In the genomic region with DNA sequence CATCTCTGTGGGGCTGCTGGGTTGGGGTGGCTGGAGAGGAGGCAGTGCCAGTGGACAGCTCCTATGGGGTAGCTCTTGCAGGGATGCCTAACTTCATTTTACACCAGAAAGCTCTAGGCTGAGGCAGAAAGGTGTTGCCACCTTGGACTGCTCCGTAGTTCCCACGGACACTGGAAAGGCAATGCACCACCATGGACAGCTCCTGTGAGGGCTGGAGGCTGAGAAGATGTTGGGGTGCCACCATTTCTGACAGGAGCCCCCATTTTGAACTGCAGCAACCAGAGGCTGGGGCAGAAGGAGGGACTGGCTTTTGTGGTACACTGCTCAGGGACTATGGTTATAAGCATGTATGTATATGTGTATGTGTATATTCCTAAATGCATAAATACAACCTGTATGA, we compare ENCODE assay signal across 21 mouse cellular contexts.
"Had no signal": no experiment of that assay in that cellular context is flagged by ENCODE, and none has a peak within 500 bp of the region (broad histone marks: within the 10 kb centered on the region; RNA-seq: fewer than 3 reads in every experiment).

No protein-coding gene starts in this region.

- H3K9me3 ChIP-seq: liver, embryonic 15.5 days; lung, embryonic 15.5 days; megakaryocyte, embryonic 14.5 days; midbrain, embryonic 12.5 days; neural tube, embryonic 13.5 days; neural tube, embryonic 15.5 days had no signal

- H3K27ac ChIP-seq: liver, embryonic 15.5 days; lung, embryonic 15.5 days; macrophage; midbrain, embryonic 12.5 days; neural tube, embryonic 13.5 days; neural tube, embryonic 15.5 days had no signal

- H3K4me1 ChIP-seq: liver, embryonic 15.5 days; lung, embryonic 15.5 days; megakaryocyte, embryonic 14.5 days; midbrain, embryonic 12.5 days; neural tube, embryonic 13.5 days; neural tube, embryonic 15.5 days had no signal

- H3K4me2 ChIP-seq: liver, embryonic 15.5 days; lung, embryonic 15.5 days; midbrain, embryonic 12.5 days; neural tube, embryonic 13.5 days; neural tube, embryonic 15.5 days had no signal

- H3K27me3 ChIP-seq: liver, embryonic 15.5 days; lung, embryonic 15.5 days; megakaryocyte, embryonic 14.5 days; midbrain, embryonic 12.5 days; neural tube, embryonic 13.5 days; neural tube, embryonic 15.5 days had no signal

- DNase-seq: liver, postnatal 0 days; lung, adult 2 months; lung, postnatal 14 days; lung, postnatal 36 days; midbrain, embryonic 14.5 days; retina, postnatal 1 day; right cerebral cortex, adult 18-20 months; right cerebral cortex, postnatal 14 days; right cerebral cortex, postnatal 4 days; spleen, adult 18-20 months; thymus, adult 18-20 months; thymus, postnatal 14 days; thymus, postnatal 36 days had no signal

- H3K4me3 ChIP-seq: liver, embryonic 15.5 days; lung, embryonic 15.5 days; megakaryocyte, embryonic 14.5 days; midbrain, embryonic 12.5 days; neural tube, embryonic 13.5 days; neural tube, embryonic 15.5 days had no signal

- H3K9ac ChIP-seq: liver, embryonic 15.5 days; liver, postnatal 0 days; lung, embryonic 15.5 days; midbrain, embryonic 12.5 days; neural tube, embryonic 13.5 days; neural tube, embryonic 15.5 days had no signal

- ATAC-seq: liver, postnatal 0 days; lung, postnatal 0 days had no signal
